Mouse (Mus musculus): Measurements from ENCODE around the gene Atxn7l3. TPM values are rescaled to one million over a fixed set of nuclear protein-coding genes. Genes with fewer than 3 reads are reported as not detected.

Atxn7l3 gene
- total RNA-seq, 1 experiment, result 60.4 TPM

DNA sequence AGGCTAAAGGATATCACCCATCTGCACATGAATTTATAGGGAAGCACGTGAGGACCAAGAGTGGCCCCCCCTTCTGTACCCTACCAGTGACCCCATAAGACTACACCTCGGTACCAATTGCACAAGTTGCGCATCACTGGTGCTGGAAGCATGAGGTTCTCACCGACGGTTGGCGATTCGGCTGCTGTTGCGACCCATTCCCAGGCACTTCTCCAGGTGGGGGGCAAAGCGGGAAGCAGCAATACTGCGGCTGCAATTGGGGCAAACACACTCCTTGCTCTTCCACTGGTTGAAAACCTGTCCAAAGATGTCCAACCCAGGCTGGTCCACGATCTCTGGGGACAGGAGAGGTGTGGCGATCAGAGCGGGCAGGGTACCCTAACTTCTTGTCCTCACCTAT, 2.5 kb downstream of the Atxn7l3 start:
- TF ChIP-seq MAFK (IDR thresholded peaks at IDR 0.05; ENCODE audit: insufficient read depth, low read depth, low read length) (no peak), CHD2 (IDR thresholded peaks at IDR 0.05; ENCODE audit: low read depth, low read length) (no peak), HCFC1 (IDR thresholded peaks at IDR 0.05; ENCODE audit: borderline replicate concordance, insufficient read depth, low read length) (no peak), ZNF384 (IDR thresholded peaks at IDR 0.05; ENCODE audit: low read depth, low read length) (no peak), ZC3H11A (IDR thresholded peaks at IDR 0.05; ENCODE audit: borderline replicate concordance, low read depth, low read length) (no peak)
- no peak for DNase-seq (ENCODE audit: low read depth, low spot score)
- H3K27ac ChIP-seq (ENCODE audit: insufficient read depth, low read depth, low read length, poor library complexity, severe bottlenecking), result no peak overlapping the region; the same call in 1 of the 2 replicates
- no peak overlapping the region for H3K9ac ChIP-seq (ENCODE audit: insufficient read depth, low read depth, low read length, poor library complexity, severe bottlenecking)
- H3K36me3 ChIP-seq (ENCODE audit: control insufficient read depth, insufficient read depth, low read length, poor library complexity, severe bottlenecking), result peaks cover 41% of the 10 kb centered on the region
- in situ Hi-C loops (cut with MboI; ENCODE audit: low sequenced_read_pairs in 2 of 2, unreplicated experiment in 2 of 2), result loop anchor here in 1 of 2 experiments (5.0 kb wide), 1 partner anchor 118 kb away; no protein-coding TSS in a partner anchor
- H3K4me3 ChIP-seq (ENCODE audit: insufficient read depth in 1 of 2, low read depth in 1 of 2, low read length in 2 of 2, poor library complexity in 1 of 2, severe bottlenecking in 1 of 2), result no peak overlapping the region
- H3K9me3 ChIP-seq (ENCODE audit: control insufficient read depth, insufficient read depth, low read depth, low read length), result no peaks in the 10 kb centered on the region
- peaks cover 8 to 21% of the 10 kb centered on the region in 2 experiments; a peak in 3 of 4 replicates for H3K4me1 ChIP-seq (ENCODE audit: control insufficient read depth in 2 of 2, insufficient read depth in 2 of 2, low read length in 2 of 2, poor library complexity in 1 of 2)

DNA sequence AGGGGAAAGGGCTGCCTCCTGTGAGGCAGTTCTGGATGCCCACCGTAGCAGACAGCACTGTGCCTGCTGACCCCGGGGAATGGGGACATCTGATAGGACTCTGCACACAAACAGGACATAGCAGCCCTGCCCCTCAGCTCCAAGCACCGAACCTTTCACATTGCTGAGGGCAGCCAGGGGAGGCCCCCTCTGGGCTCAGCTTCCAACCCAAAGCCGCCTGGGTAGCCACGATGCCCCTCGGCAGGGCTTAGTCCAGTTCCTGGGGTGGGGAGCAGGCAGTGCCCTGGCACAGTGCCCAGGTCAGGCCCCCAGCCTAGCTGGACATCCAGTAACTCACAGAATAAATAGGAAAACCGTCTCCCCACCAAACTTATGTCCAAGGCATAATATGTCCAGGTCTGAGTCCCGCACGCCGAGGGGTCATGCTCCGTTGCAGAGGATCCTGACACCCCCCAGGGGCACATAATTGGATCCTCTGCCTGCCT, 5.3 kb downstream of the Atxn7l3 start:
- in situ Hi-C loops (cut with MboI; ENCODE audit: low sequenced_read_pairs in 2 of 2, unreplicated experiment in 2 of 2), result loop anchor here in 1 of 2 experiments (5.0 kb wide), 1 partner anchor 121 kb away; no protein-coding TSS in a partner anchor
- H3K27ac ChIP-seq (ENCODE audit: insufficient read depth, low read depth, low read length, poor library complexity, severe bottlenecking), result no peak overlapping the region
- no peak for DNase-seq (ENCODE audit: low read depth, low spot score)
- H3K4me3 ChIP-seq (ENCODE audit: insufficient read depth in 1 of 2, low read depth in 1 of 2, low read length in 2 of 2, poor library complexity in 1 of 2, severe bottlenecking in 1 of 2), result no peak overlapping the region
- peaks cover 52% of the 10 kb centered on the region for H3K36me3 ChIP-seq (ENCODE audit: control insufficient read depth, insufficient read depth, low read length, poor library complexity, severe bottlenecking)
- TF ChIP-seq HCFC1 (IDR thresholded peaks at IDR 0.05; ENCODE audit: borderline replicate concordance, insufficient read depth, low read length) (no peak), ZNF384 (IDR thresholded peaks at IDR 0.05; ENCODE audit: low read depth, low read length) (no peak), CHD2 (IDR thresholded peaks at IDR 0.05; ENCODE audit: low read depth, low read length) (no peak), ZC3H11A (IDR thresholded peaks at IDR 0.05; ENCODE audit: borderline replicate concordance, low read depth, low read length) (no peak), MAFK (IDR thresholded peaks at IDR 0.05; ENCODE audit: insufficient read depth, low read depth, low read length) (no peak)
- H3K9me3 ChIP-seq (ENCODE audit: control insufficient read depth, insufficient read depth, low read depth, low read length), result no peaks in the 10 kb centered on the region
- no peak overlapping the region for H3K9ac ChIP-seq (ENCODE audit: insufficient read depth, low read depth, low read length, poor library complexity, severe bottlenecking)
- H3K4me1 ChIP-seq (ENCODE audit: control insufficient read depth in 2 of 2, insufficient read depth in 2 of 2, low read length in 2 of 2, poor library complexity in 1 of 2), result peaks cover 5 to 20% of the 10 kb centered on the region in 2 experiments; a peak in 1 of 4 replicates

DNA sequence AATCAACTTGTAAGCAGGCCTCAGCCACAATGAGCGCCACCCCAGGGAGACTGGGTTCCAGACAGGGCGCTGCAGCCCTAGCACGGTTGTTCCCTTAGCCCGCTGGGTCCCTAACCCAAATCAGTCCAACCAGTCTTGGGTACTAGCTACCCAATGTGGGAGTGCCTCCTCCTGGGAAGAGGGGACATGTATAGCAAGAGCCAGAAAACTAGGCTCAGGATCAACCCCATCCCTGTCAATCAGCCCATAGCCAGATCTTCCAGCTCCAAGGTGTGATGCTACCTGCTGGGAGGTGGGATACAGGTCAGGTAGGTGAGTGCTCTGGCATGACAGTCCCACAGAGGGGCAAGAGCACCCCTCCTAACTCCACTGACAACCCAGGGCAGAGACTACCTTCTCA, 6.3 kb downstream of the Atxn7l3 start:
- Histone ChIP-seq H3K27ac (ENCODE audit: insufficient read depth, low read depth, low read length, poor library complexity, severe bottlenecking) (no peak overlapping the region; the same call in 1 of the 2 replicates), H3K9me3 (ENCODE audit: control insufficient read depth, insufficient read depth, low read depth, low read length) (no peaks in the 10 kb centered on the region), H3K9ac (ENCODE audit: insufficient read depth, low read depth, low read length, poor library complexity, severe bottlenecking) (peak overlapping the region; percentile 19; the same call in 1 of the 2 replicates), H3K4me1 (ENCODE audit: control insufficient read depth in 2 of 2, insufficient read depth in 2 of 2, low read length in 2 of 2, poor library complexity in 1 of 2) (peaks cover 5 to 20% of the 10 kb centered on the region in 2 experiments; a peak in 1 of 4 replicates), H3K36me3 (ENCODE audit: control insufficient read depth, insufficient read depth, low read length, poor library complexity, severe bottlenecking) (peaks cover 52% of the 10 kb centered on the region), H3K4me3 (ENCODE audit: insufficient read depth in 1 of 2, low read depth in 1 of 2, low read length in 2 of 2, poor library complexity in 1 of 2, severe bottlenecking in 1 of 2) (no peak overlapping the region)
- TF ChIP-seq CHD2 (IDR thresholded peaks at IDR 0.05; ENCODE audit: low read depth, low read length) (no peak), MAFK (IDR thresholded peaks at IDR 0.05; ENCODE audit: insufficient read depth, low read depth, low read length) (no peak), HCFC1 (IDR thresholded peaks at IDR 0.05; ENCODE audit: borderline replicate concordance, insufficient read depth, low read length) (no peak), ZNF384 (IDR thresholded peaks at IDR 0.05; ENCODE audit: low read depth, low read length) (no peak), ZC3H11A (IDR thresholded peaks at IDR 0.05; ENCODE audit: borderline replicate concordance, low read depth, low read length) (no peak)
- in situ Hi-C loops (cut with MboI; ENCODE audit: low sequenced_read_pairs in 2 of 2, unreplicated experiment in 2 of 2), result loop anchor here in 1 of 2 experiments (5.0 kb wide), 1 partner anchor 122 kb away; no protein-coding TSS in a partner anchor
- DNase-seq (ENCODE audit: low read depth, low spot score), result no peak

DNA sequence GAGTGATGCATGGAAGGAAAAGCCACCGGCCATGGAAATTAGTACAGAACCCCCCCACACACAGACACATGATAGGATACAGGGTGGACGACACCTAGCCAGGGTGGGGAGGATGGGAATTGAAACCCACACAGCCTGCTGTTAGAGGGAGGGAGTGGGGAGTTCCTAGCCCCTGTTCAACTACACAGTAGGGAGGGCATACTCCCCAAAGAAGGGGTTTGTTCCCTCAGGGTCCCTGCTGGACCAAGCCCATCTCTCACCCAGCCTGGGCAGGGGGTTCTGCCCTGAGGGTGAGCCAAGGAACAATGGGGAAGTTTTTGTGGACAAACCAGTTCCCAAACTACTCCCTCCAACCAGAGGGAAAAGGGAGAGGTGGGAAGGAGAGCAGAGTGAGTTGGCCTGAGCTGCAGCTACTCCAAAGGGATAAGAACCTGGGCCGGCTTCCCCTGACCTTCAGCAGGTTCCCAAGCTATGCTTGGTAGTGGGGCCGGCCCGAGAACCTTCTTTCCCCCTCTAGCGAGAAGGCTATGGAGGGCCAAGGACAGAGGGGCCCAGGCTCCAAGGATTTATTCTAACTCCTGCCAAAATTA, 6.8 kb downstream of the Atxn7l3 start:
- Histone ChIP-seq H3K4me1 (ENCODE audit: control insufficient read depth in 2 of 2, insufficient read depth in 2 of 2, low read length in 2 of 2, poor library complexity in 1 of 2) (peaks cover 2 to 17% of the 10 kb centered on the region in 2 experiments; a peak in 1 of 4 replicates), H3K27ac (ENCODE audit: insufficient read depth, low read depth, low read length, poor library complexity, severe bottlenecking) (no peak overlapping the region), H3K9ac (ENCODE audit: insufficient read depth, low read depth, low read length, poor library complexity, severe bottlenecking) (peak overlapping the region; percentile 19; the same call in 1 of the 2 replicates), H3K4me3 (ENCODE audit: insufficient read depth in 1 of 2, low read depth in 1 of 2, low read length in 2 of 2, poor library complexity in 1 of 2, severe bottlenecking in 1 of 2) (no peak overlapping the region), H3K9me3 (ENCODE audit: control insufficient read depth, insufficient read depth, low read depth, low read length) (no peaks in the 10 kb centered on the region), H3K36me3 (ENCODE audit: control insufficient read depth, insufficient read depth, low read length, poor library complexity, severe bottlenecking) (peaks cover 48% of the 10 kb centered on the region)
- no peak for DNase-seq (ENCODE audit: low read depth, low spot score)
- no peak for TF ChIP-seq ZNF384 (IDR thresholded peaks at IDR 0.05; ENCODE audit: low read depth, low read length)
- TF ChIP-seq CHD2 (IDR thresholded peaks at IDR 0.05; ENCODE audit: low read depth, low read length), result no peak
- TF ChIP-seq ZC3H11A (IDR thresholded peaks at IDR 0.05; ENCODE audit: borderline replicate concordance, low read depth, low read length), result no peak
- no peak for TF ChIP-seq MAFK (IDR thresholded peaks at IDR 0.05; ENCODE audit: insufficient read depth, low read depth, low read length)
- no peak for TF ChIP-seq HCFC1 (IDR thresholded peaks at IDR 0.05; ENCODE audit: borderline replicate concordance, insufficient read depth, low read length)
- in situ Hi-C loops (cut with MboI; ENCODE audit: low sequenced_read_pairs in 2 of 2, unreplicated experiment in 2 of 2), result loop anchor here in 1 of 2 experiments (5.0 kb wide), 1 partner anchor 123 kb away; no protein-coding TSS in a partner anchor
